Mouse (Mus musculus) kidney, adult 2 months (tissue): ENCODE data around the gene Gm9972.

Experiments
- CTCF ChIP-seq: fragments of 200-500 bp; conservative IDR thresholded peaks from 2 replicates; pipeline ENCODE4 v1.5.1; 2011; ENCODE audit warnings: low read depth, mild to moderate bottlenecking, control low read depth, low read length, moderate library complexity, mixed read lengths; ENCODE audit not compliant: insufficient read depth, insufficient read length
- POLR2A ChIP-seq: fragments of 200-500 bp; IDR thresholded peaks from one replicate; pipeline ENCODE4 v1.6.1; 2011; ENCODE audit warnings: low read depth, low read length, control low read depth

DNA sequence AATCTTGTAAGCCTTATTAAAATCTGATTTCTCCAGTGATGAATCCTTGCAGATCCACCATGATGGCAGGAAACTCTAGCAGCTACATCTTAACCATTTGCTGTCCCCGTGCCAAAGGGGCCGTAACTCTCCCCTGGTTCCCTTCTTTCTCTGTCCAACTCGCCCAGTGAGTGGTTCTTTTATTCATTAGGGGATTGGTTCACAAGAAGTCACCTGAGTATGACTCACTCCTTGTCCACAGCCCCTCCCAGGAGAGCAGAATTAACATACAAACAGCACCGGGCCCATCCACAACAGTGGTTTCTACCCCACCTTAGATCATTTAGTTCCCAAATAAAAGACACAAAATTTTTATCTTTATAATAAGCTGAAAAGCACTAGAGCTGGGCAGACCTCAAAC, 3.4 kb upstream of the Gm9972 start:
- TF ChIP-seq CTCF (no peak), POLR2A (no peak)
